Mouse (Mus musculus) layer of hippocampus, adult 8-10 months (tissue): ENCODE results near the gene Zg16. TPM values are rescaled to one million over a fixed set of nuclear protein-coding genes. Genes with fewer than 3 reads are reported as not detected.
"Not testable (repeated sequence)": the region's sequence is repeated elsewhere in the genome, so short reads cannot be mapped to it uniquely, and the experiment has no call there.

Source experiments
- DNase-seq, 2 experiments: peaks; one replicate each; pipeline ENCODE4 v3.0.0; 2022; ENCODE audit warnings: low spot score in 2 of 2
- total RNA-seq, 4 experiments: library from RNA; stranded (reverse); gene quantifications; 2 replicates each; pipeline ENCODE4 v1.2.4; 2022

The Zg16 gene
- total RNA-seq, 4 experiments from 2014 or later: not detected

DNA sequence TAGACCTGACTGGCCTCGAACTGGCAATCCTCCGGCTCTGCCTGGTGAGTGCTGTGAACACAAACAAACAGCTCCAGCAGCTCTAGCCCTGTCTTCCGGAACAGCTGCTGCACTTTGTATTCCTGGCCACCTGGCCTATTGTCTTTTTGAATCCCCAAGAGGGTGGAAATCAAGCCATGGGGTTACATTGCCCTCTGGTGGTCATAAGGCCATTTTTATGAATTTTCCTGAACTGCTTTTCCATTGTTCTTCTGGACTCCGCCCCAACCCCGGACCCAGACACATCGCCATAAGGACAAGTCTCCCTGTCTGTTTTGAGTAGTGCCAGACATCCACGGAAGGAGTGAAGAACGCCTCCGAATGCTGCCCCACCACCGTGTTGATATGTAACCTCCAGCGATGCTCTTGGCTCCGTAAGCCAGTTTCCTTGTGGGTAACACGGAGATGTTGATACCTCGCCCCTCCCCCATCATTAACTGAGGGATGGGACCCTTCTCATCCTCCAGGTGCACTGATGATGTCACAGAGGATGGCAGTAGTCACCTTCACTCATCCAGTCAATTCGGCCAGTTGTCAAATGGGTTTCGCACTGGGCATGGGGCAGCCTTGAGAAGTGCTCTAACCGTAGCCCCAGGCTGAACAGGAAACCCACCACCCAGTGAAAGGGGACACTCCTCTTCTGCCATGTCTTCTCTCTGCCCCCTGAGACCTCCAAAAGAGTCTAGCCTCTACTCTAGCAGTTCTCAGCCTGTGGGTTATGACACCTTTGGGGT lies 17.6 kb upstream of the Zg16 start:
- DNase-seq: peak; percentile 76 to 81

DNA sequence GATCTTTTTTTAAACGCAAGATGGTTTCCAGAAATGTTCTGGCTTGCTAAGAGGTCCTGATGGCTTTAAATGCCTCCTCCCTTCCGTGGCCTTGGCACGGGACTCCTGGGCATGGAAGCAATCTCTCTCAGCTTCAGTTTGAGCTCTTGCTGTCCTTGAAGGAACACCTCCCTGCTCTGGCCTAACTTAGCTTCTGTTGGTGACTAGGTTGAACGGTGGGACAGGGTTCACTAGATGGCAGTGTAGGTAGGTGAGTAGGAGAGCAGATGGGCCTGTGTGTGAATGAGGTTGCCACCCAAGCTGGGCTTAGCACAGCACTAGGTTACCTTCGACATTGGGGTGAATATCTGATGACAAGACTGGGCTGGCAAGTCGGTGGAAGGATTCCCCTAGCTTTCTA lies 16.8 kb upstream of the Zg16 start:
- DNase-seq: no peak

DNA sequence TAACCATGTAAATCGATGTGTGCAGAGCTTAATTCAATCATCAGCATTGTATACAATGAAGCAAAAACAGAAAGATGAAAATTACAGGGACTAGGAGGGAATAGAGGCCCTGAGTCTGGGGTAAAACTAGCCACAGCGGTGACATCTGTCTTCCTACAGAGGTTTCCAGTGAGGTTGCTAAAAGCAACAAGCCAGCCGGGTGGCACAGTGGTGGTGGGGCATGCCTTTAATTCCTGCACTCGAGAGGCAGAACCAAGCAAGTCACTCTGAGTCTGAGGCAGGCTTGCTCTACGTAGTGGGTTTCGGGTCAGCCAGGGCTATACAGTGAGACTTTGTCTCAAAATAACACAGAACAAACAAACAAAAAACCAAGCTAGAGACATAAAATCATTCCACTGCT lies 15.0 kb upstream of the Zg16 start:
- DNase-seq: no peak

DNA sequence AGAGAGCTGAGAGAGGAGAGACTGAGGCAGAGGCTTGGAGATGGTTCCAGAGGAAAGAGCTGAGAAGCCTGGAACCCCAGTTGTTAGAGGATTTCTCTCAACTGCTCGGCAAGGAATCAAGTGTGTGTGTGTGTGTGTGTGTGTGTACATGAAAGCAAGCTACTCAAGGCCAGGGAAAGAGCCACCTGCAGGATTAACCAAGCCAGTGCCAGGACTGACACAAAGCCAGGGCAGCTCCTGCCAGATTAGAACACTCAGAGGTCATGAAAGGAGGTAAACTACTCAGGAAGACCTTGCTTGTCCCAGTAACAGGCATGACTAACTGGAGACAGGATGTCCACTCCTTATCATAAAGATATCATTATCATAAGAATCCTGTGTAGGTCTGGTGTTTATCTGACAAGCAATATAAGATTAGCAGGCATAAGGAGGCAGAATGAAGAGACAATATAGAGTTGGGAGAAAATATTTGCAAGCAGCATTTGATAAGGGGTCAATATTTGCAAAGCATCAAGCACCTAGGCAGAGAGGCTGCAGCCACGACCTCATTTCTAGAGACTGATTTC lies 14.4 kb upstream of the Zg16 start:
- DNase-seq: no peak

DNA sequence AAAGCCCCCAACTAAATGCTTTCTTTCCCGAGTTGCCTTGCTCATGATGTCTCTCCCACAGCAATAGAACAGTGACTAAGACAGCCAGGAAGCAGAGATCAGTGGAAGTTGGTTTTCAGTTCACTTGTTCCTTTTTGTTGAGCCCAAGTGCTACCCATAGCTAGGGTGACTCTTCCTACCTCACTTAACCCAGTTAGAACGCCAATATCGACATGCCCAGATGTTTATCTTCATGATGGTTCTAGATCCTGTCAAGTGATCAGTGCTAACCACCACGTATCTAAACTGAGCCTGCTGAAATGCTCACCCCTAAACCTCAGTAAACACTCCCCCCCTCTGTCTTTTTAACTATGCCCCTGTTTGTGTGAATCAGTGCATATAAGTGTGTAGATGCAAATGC lies 12.4 kb upstream of the Zg16 start:
- DNase-seq: no peak

DNA sequence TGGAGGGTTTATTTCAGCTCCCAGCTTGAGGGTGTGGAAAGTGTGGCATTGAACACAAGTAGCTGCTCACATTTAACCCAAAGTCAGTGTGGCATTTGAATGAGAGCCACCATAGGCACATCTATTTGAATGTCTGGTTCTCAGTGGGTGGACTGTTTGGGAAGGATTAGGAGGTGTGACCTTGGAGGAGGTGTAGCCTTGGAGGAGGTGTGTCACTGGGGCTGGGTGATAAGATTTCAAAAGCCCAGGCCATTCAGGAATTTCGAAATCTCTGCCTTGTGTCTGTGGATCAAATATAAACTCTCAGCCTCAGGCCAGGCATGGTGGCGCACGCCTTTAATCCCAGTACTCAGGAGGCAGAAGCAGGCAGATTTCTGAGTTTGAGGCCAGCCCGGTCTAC lies 11.8 kb upstream of the Zg16 start:
- no peak for DNase-seq

DNA sequence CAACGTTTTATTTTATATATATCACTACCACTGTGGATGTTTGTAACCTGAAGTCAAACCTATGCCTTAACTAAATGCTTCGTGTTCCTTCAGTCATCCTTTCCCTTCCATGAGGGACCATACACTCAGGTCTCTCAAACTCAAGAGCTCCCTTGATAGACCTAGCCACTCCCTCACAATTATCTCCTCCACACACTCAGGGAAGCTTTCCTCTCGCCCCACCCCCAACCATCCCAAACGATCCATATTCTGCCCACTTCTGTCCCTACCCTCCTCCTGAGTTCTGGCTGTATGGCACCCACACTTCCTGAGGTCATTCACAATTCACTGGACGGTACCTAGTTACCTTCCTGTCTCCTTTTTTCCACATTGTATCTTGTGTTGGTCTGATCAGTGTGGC lies 11.4 kb upstream of the Zg16 start:
- no peak for DNase-seq

DNA sequence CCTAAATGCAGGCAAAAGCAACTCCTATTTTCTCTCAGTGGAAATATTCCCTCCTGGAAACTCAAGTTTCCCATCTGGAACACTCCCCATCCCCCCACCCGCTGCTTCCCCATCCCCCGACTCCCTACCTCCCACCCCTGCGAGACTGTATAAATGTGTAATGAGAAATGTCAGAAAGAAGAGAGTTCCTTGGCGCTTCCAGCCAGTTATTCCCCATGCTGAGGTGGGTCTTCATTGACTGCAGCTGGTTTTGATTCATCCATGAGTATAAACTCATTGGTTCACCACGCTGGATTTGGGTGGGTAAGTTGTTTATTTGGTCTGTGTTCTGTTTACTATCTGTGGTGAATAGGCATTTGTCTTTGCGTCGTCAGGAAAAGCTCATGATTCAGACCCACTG lies 9.3 kb upstream of the Zg16 start:
- DNase-seq: no peak

DNA sequence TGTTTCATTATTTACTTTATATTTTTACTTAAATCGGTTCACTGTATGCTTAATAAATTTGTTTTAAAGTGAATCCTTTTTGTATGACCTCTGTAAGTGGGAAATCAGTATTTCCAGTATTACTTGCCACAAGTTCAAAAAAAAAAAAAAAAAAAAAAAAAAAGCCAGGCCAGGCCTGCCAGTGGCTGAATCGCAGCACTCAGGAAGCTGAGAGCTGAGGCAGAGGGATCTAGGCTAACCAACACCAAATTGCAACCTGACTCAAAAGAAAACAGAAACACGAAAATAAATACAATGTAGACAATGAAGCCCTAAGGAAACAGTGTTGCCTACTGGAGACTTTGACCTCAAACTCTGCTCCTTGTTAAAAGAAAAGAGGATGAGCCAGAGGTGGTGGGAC lies 6.8 kb upstream of the Zg16 start:
- DNase-seq: no peak

DNA sequence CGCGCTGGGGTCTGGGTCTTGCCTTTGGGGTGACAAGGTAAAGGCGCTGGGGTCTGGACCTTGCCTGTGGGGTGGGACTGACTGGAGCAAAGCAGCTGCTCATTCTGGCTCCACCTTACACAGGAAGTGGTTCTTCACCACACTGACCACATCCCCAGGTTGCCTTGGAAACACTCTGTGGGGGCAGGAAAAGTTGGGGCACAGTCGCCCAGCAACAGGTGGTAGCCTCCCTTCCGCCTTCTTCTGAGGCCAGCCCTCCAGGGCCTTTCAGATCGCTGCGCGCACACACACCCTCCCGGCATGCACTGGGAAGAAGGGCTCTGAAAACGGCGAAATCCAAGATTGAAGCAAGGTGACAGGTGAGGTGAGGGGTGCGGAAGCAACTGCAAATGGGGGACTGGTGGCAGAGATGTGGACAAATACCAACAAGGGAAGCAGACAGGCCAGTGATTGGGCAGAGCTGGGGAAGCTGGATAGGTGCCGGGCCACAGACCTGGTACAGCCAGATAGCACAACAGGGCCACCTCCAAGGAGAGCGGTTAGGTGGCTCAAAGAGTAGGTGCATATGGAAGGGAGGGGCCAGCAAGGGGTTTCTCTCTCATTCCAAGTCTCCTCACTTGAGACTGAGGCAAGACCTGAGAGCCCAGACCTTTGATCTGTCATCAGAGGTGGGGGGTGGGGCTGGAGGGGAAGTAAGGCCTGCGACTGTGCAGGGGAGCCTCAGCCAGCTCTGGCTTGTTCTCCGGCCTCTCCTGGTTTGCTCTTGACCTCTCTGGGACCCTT lies 4.2 kb upstream of the Zg16 start, which contains the start of gene AI467606:
AI467606 (plus strand) TSS at position 246 of the 783 bp plus-strand sequence.
- no peak for DNase-seq

DNA sequence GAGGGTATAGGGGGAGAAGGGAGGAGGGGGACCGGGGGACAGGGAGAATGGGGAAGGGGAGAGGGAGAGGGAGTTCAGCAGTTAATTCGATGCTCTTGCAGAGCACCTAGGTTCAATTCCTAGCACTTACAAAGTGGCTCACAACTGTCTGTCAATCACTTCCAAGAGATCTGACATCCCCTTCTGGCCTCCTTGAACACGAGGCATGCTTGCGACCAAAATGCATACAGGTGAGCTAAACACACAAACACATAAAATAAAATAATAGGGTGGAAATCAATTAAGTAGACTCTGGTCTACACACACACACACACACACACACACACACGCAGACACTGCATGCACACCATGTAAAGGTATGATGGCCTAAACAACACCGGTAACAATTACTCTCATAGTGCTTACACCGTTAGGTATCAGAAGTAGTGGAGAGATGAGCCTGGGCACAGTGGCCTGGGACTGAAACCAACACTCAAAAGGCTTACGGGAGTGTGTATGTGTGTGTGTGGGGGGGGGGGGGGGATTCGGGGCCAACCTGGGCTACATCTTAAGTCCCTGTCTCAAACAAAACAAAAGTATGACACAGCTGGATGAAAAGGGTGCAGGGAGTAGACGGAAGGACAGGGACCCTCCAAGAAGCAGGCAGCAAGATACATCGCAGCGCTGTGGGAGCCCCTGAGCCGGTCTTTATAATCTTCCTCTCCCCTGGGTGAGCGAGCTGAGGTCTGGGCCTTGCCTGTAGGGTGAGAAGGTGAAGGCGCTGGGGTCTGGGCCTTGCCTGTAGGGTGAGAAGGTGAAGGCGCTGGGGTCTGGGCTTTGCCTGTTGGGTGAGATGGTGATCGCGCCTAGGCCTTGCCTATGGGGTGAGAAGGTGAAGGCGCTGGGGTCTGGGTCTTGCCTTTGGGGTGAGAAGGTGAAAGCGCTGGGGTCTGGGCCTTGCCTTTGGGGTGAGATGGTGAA lies 3.3 kb upstream of the Zg16 start:
- DNase-seq: no peak

DNA sequence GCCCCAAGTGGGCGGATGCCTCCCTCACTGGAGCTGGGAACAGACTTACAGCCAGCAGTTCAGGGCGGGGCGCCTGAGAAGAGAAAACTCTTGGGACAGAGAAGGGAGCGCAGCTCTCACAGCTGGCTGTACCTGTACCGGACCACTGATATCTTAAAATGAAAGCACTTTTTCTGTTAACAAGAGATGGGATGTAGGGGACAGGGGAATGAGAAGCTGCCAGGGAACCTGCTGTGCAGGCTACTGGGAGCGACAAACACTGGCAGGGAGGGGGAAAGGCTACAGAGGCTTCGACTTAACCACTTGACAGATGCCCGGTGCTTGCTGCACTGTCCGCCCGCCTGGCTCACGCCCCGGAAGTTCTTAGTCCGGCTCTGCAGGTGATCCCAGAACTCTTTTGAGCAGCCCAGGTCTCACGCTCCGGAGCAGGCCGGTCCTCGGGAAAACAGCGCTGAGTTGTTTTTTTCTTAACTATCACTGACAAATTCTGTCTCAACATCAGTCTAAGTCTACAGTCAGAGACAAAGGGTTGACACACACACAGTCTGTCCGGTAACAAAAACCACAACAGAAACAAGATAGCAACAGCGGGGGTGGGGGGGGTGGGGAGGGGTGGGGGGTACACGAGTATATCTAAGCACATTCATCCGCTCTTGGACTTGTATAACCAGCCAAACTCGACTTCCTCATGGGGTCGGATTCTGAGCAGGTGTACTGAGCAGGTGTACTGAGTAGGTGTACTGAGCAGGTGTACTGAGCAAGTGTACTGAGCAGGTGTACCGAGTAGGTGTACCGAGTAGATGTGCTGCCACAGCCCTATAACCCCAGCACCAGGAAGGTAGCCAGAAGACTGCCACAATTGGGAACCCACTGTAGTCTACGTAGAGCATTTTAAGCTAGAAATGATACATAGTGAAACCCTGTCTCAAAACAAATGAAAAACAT lies 2.0 kb upstream of the Zg16 start:
- no peak for DNase-seq

DNA sequence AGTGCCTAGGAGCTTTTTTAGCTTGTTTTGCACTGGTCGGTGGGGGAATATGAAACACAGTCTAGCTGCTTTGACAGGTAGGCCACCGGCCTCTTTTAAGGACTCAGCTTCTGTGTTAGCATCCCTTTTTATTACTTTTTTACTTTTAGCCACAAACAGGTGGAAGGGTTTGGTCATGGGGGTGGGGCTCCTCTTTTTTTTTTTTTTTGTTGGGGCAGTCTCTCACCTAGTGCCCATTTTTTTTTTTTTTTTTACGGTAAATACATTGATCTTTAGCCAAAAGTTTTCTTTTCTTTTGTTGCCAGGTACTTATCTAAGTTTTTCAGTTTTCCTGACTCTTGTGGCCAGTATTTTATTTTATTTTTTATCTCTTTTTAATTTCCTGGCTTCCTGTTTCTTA lies 955 bp upstream of the Zg16 start:
- DNase-seq: no peak

DNA sequence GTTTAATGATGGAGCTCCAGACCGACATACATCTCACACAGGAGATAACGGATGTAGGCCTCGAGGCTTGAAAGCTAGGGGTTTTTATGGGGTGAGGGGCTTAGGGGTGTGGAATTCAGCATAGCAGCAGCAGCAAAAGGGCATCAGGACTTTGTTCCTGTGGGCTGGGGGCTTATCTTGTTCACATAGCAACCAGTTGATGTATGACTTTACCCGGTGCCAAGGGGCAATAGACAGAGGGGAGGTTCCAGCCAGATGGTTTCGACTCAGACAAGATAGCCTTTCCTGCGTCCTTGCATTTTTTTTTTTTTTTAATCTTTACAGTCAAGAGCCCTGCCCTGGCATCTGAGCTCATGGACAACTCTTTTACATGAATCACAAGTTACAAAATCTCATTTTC lies 1.4 kb downstream of the Zg16 start:
- DNase-seq: not testable (repeated sequence)

DNA sequence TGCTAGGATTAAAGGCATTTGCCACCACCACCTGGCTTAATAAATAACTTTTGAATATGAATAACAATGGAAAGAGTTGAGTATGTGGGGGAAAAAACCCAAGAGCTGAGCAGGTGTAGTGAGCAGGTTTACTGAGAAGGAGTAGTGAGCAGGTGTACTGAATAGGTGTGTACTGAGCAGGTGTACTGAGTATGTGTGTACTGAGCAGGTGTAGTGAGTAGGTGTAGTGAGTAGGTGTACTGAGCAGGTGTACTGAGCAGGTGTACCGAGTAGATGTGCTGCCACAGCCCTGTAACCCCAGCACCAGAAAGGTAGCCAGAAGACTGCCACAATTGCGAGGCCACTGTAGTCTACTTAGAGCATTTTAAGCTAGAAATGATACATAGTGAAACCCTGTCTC lies 2.3 kb downstream of the Zg16 start:
- DNase-seq: no peak

DNA sequence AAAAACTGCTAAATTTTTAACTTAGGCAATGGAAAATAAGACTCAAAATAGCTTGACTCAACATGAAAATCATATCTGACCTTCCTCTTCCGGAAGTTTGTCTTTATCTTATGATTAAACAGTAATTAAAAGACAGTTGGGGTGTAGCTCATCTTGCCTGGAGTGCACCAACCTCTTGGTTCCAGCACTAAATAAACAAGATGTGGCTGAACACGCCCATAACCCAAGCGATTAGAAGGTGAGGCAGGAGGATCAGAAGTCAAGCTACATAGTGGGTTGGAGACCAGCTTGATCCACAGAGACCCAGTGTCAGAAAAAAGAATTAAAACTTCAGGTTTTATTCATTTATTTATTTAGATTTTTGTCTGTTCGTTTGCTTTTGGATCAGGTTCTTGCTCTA lies 3.4 kb downstream of the Zg16 start:
- no peak for DNase-seq

DNA sequence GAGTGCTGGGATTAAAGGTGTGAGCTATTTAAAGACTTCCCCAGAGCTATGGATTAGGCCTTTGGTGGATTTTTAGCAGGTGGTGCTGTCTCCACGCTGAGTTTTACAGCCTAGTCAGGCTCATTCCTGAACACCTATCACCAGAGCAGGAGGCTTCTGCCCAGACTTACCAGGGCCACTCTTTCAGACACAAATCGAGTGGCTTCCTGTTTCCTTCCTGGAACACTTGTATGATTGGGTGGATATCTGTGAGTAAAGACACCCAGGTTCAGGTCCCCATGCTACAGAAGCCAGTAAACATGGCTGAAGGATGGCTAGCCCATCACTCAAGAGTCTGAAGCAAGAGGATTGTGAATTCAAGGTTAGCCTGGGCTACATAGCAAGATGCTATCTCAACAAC lies 4.1 kb downstream of the Zg16 start:
- DNase-seq: no peak

DNA sequence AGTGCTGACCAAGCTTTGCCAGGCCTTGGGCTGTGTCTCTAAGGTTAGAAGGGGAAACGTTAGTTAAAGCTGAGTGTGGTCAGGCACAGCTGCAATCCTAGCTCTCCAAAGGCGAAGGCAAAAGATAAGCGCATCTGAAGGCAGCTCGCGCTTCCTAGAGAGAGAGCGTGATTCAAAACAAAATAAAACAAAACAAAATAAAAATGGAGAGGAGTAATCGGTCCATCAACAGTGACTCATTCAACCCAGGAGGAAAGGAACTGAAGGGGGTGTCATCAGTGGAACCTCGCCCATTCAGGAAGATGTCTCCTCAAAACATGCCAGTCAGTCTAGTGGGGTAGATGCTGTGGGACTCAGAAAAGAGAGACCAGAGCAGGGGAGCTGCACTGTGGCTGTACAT lies 4.9 kb downstream of the Zg16 start:
- no peak for DNase-seq

DNA sequence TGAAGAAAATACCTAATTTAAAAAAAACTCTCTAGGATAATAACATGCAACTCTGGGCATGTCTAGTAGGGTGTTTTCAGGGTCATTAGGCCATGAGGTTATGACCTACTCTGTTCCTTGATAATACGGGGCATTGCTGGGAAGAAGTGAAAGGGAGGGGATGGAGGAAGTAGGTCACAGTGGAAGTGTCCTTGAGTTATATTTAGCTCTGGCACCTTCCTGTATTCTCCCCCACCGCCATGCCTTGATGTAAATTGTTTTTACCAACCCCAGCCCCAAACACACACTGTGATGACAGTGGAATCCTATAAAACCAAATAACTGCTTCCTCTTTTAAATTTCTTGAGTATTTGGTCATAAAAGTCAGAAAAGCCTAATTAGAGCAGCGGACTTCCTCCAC lies 7.1 kb downstream of the Zg16 start:
- DNase-seq: no peak

DNA sequence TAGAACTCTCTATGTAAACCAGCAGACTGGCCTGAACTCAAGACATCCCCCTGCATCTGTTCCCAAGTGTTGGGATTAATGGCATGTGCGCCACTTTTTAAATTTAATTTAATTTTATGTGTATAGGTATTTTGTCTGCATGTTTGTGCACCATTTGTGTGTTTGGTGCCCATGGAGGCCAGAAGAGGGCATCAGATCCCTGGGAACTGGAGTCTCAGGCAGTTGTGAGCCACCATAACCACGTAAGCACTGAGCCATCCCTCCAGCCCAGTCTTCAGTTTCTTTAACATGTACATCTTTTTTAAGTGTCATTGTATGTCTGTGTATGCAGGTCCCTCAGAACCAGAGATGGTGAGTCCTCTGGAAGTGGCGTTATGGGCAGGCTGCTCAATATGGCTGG lies 9.4 kb downstream of the Zg16 start:
- DNase-seq: no peak
